Mouse (Mus musculus): ENCODE measurements around the gene Mr1.

- TF ChIP-seq EP300 (IDR thresholded peaks at IDR 0.05; ENCODE audit: low read depth) (no peak), CTCF (IDR thresholded peaks at IDR 0.05; ENCODE audit: low read depth) (no peak)
Observed at GRCm38 (mm10) chr1:155096620-155097261, 49.9 kb downstream of the Mr1 start.
